Mouse (Mus musculus) fat pad, adult 2 months (tissue): Measurements from ENCODE around the gene Otos.
A peak's percentile ranks its signal among the peaks of the same experiment; 100 is the strongest.

Experiments used
- DNase-seq: peaks from one replicate; pipeline ENCODE4 v3.0.0-alpha.2; 2011; ENCODE audit warnings: low read depth, low spot score; ENCODE audit errors: extremely low read depth

Otos gene

DNA sequence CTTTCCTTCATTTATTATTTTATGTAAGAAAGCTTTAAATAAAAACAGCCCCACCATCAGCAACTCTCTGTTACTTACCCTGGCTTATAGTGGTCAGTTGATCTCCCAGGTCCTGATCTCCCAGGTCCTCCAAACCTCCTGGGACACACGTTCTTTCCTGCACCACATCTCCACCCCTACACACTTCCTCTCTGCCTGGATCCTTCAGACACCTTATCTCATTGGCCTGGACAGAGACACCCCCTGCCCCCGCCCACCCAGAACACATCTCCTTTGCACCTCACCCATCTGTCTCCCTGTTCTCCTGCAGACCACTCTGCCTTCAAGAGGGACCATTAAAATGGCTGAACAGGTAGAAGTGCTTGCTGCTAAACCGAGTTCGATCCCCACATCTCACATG, 1.6 kb downstream of the Otos start:
- no peak for DNase-seq

- DNase-seq: no peak
These were observed 2.0 kb downstream of the Otos start for GRCm38 (mm10) chr1:92646601-92647000.

GRCm38 (mm10) chr1:92646111-92646510, 2.5 kb downstream of the Otos start:
- DNase-seq: no peak

DNA sequence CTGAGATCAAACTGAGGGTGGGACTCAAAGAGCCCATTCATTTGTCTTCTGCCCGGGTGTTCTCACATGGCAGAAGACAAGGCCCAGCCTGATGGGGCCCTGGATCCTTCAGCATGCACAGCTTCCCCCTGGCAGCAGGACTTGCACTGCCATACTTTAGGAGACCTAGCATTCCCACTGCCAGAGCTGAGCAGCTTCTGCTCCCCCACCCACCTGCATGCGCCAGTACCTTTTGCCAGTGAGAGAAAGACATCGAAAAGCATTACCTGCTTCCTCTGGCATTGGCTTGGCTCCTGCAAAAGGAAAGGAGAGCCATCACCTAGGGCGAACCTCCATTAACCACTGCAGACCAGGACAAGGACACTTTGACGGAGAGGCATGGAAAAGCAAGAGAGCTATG, 3.7 kb downstream of the Otos start:
- DNase-seq: no peak

GRCm38 (mm10) chr1:92643691-92644090, 5.0 kb downstream of the Otos start:
- no peak for DNase-seq

DNA sequence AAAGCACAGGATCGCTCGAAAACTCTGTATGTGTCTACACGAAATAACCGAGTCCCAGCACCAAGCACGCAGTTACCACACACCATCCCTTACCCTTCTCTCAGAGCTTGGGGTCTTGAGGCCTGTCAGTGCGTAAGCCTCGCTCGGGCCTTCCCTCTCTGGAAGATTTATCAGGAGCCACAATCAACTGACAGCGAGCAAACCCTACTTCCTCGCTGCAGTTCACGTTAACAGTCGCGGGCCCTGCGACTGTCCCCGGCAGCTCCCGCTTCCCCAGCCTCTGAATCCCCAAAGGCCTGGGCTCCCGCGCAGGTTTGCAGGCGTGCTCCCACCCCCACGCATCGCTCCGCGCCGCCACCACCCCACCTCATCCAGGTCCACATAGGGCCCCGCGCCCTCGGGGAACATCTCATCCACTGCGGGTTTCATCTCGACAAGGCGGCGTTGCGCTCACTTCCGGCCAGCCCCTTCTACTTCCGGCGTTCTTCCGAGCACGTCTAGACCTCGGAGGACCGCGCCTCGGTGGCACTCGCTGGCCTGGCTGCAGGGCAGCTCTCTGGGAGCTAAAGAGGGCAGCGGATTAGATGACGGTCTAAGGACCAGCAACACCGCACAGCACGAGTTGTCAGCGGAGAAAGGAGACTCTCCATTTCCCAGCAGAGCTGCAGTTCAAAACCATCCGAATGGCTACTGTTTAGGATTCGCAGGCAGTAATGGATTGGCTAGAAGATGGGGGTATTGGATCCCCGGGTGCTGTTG, 6.9 kb downstream of the Otos start, which contains the start of gene Cops9:
Gene Cops9, minus strand, starts transcription at position 472 of the 759 bp plus-strand sequence.
- DNase-seq: peak; percentile 23

GRCm38 (mm10) chr1:92640393-92640792, 8.2 kb downstream of the Otos start:
- DNase-seq: no peak

GRCm38 (mm10) chr1:92638736-92639135, 9.9 kb downstream of the Otos start:
- DNase-seq: no peak

DNA sequence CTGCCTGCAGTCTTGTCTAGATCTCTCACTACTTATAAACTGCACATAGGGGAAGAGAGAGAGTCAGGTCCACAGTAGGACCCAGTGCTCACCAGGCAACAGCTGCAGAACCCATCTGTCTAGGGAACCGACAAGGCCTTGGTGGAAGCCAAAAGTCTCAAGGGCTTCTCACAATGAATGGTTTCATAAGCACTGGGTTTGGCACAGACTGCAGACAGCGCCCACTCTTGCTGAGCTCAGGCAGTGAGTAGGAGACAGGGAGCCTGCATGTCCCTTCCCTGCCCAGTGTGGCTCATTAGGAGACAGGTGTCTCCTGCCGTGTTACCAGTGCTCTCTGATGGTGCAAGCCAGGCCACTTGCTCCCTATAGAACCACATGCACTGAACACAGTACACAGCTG, 10.5 kb downstream of the Otos start:
- DNase-seq: peak; percentile 34

GRCm38 (mm10) chr1:92637501-92638172, 11.0 kb downstream of the Otos start:
- no peak for DNase-seq

- no peak for DNase-seq
These were observed 12.0 kb downstream of the Otos start for GRCm38 (mm10) chr1:92636676-92637075.

GRCm38 (mm10) chr1:92636015-92636414, 12.6 kb downstream of the Otos start:
- DNase-seq: no peak

DNA sequence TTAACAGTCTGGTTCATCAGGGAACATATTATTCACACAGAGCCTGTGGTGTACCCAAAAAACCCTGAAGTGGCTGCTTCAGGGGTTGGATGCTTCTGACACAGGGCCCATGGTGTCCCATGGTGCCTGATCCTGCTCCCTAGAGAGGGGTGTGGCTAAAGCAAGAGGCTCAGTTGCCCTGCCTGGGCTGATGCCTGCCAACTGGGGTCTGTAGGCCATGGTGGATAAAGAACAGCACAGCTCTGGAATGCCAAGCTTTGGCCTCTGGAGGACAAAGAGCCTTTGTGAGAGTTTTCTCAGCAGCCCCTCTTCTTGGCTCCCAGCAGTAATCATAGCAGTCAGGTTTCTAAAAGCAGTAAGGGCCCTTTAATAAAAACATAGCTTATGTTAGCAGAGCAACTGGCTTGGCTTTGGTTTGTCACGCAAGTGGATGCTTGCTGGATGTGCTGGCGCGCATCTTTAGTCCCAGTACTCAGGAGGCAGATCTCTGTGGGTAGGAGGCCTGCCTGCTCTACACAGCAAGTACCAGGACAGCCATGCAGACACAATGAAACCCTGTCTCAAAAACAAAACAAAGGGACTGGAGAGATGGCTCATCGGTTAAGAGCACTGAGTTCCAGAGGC, 13.6 kb downstream of the Otos start:
- DNase-seq: no peak

GRCm38 (mm10) chr1:92634569-92634968, 14.1 kb downstream of the Otos start:
- no peak for DNase-seq

GRCm38 (mm10) chr1:92633726-92634125, 14.9 kb downstream of the Otos start:
- no peak for DNase-seq

- DNase-seq: no peak
These were observed 15.7 kb downstream of the Otos start for GRCm38 (mm10) chr1:92632948-92633347.

GRCm38 (mm10) chr1:92632196-92632595, 16.4 kb downstream of the Otos start:
- DNase-seq: no peak

- no peak for DNase-seq
These were observed 20.4 kb downstream of the Otos start for GRCm38 (mm10) chr1:92628227-92628626.

- DNase-seq: no peak
These were observed 30.3 kb downstream of the Otos start for GRCm38 (mm10) chr1:92618360-92618759.

DNA sequence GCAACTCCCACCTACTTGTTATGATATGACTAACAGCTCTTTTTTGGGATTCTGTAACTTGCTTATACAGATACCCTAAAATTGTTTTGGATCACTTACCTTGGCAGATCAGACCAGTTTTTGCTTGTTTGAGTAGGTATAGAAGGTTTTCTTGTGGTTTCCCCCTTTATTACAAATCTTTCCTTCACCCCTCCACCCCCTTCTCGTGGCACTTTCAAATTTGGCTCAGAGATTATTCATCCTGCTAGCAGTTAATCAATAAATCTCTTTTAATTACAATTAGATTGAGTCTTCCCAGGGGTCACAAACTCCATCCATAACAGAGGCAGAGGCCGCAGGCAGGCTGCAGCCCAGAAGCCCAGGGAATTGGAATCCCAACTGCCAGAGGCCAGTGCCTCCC, 31.2 kb downstream of the Otos start, which contains the start of gene Olfr12:
Gene Olfr12, plus strand, starts transcription at position 301 of the 400 bp plus-strand sequence.
- DNase-seq: no peak

GRCm38 (mm10) chr1:92616046-92616445, 32.6 kb downstream of the Otos start:
- DNase-seq: no peak

DNA sequence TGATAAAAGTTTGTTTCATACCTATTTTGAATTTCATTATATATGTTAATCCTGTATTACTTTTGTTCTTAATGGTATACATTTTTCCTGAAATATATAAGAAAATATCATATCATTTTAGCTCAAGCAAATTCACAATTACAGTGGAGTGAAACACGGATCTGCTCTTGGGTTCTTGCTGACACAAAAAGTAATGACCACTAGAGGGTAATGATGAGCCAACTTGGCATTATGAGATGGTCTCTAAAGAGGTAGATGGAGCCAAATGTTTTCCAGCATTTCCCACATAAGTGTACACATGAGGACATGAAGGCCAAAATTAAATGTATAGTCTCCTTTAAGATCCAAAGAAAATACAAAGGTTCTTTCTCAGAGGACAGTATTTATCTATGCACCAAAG, 34.1 kb downstream of the Otos start:
- no peak for DNase-seq
